Mouse (Mus musculus): Measurements from ENCODE around the gene Fggy.

Fggy gene

DNA sequence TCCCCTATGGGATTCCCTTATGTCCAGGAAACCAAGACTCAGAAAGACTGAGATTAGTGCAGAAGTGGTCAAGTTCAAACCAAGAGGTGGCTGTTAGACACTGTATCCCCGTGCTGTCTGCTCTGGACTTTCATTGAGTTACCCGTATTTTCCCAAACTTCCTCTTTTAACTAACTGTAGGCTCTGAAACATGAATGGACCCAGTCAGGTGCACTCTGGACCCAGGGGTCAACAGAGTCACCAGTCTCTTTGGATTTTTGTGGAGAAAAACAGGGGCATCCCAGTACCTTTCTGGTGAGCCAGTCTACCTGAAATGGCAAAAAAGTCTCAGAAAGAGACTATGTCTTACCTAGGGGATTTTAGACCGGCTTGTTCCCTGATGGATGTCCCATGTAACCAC, 33.6 kb downstream of the Fggy start:
- DNase-seq (ENCODE audit: low read depth, low spot score), result no peak

- DNase-seq (ENCODE audit: low read depth, low spot score), result no peak
Observed at GRCm38 (mm10) chr4:95597208-95597607, 39.9 kb downstream of the Fggy start.

DNA sequence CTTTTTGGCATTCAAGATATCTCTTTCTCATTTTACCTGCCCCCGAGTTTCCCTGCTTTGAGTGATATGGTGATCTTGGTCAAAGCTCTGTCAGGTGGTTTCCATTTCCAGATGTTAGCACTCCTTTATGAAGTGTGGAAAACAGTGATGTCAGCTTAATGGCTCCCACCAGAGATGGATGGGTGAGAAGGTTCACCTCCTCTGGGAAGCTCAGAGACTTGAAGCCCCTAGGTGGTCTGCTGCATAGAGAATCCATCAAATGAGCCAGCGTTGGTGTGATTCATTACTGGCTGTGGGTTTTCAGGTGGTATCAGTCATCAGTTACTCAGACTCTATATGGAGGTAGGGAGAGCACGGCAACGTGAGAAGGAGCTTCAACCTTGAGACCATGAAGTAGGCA, 44.5 kb downstream of the Fggy start:
- DNase-seq (ENCODE audit: low read depth, low spot score), result no peak

GRCm38 (mm10) chr4:95603254-95603653, 45.9 kb downstream of the Fggy start:
- no peak for DNase-seq (ENCODE audit: low read depth, low spot score)

- DNase-seq (ENCODE audit: low read depth, low spot score), result no peak
Observed at GRCm38 (mm10) chr4:95610663-95611062, 53.4 kb downstream of the Fggy start.

- no peak for DNase-seq (ENCODE audit: low read depth, low spot score)
Observed at GRCm38 (mm10) chr4:95611390-95611789, 54.1 kb downstream of the Fggy start.

DNA sequence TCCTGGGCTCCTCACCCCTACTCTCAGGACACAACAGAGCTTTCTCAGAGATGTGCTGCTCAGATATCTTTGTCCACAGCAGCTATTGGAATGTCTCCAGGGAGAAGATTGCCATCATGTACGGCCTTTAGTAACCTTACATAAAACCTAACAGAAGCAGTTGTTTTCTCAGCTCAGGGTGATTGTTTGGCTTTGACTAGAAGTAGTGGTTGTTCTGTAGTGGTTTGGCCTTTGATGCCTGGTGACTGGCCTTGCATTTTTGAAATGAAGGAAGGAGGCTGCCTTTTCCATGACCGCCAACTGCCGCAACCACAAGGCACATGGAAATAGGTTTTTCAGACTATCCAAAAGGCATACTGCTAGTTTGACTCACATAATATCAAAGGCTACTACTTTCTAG, 63.7 kb downstream of the Fggy start:
- no peak for DNase-seq (ENCODE audit: low read depth, low spot score)

DNA sequence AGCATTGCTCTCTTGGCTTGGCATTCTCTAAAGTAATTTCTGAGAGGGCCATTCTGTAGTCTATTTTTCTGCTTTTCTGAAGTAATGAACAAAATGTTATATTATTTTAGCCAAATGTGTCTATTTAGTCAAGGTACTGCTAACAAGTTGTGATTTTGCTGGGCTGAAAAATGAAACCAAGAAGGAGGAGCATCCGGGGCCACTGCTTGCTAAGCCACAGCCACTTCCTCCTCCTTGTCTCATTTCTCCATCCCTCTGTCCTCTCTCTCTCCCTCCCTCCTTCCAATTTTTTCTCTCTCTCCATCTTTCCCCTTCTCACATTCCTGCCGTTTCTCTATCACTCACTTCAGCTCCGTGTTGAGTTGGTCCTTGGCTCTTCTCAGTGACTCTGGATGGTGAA, 67.4 kb downstream of the Fggy start:
- no peak for DNase-seq (ENCODE audit: low read depth, low spot score)

DNA sequence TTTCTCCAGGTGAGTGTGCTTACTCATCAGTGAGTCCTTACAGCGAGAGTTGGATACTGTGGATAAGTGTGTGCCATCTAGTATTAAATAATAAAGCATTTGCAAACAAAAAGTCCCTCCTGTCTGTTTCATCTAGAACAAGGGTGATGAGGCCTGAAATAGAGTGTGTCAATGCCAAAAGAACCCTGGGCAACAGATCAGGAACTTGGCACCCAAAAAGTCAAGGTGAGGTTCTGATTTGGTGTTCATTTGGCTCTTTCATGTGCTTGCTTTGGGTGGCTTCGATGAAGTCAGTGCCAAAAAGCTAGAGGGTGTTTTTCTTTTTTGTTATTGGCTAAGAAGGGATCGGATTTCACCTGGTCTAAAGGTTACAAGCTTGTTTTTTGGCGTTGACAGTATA, 68.3 kb downstream of the Fggy start:
- DNase-seq (ENCODE audit: low read depth, low spot score), result no peak

GRCm38 (mm10) chr4:95626186-95626585, 68.9 kb downstream of the Fggy start:
- no peak for DNase-seq (ENCODE audit: low read depth, low spot score)

GRCm38 (mm10) chr4:95634903-95635302, 77.6 kb downstream of the Fggy start:
- DNase-seq (ENCODE audit: low read depth, low spot score), result no peak

DNA sequence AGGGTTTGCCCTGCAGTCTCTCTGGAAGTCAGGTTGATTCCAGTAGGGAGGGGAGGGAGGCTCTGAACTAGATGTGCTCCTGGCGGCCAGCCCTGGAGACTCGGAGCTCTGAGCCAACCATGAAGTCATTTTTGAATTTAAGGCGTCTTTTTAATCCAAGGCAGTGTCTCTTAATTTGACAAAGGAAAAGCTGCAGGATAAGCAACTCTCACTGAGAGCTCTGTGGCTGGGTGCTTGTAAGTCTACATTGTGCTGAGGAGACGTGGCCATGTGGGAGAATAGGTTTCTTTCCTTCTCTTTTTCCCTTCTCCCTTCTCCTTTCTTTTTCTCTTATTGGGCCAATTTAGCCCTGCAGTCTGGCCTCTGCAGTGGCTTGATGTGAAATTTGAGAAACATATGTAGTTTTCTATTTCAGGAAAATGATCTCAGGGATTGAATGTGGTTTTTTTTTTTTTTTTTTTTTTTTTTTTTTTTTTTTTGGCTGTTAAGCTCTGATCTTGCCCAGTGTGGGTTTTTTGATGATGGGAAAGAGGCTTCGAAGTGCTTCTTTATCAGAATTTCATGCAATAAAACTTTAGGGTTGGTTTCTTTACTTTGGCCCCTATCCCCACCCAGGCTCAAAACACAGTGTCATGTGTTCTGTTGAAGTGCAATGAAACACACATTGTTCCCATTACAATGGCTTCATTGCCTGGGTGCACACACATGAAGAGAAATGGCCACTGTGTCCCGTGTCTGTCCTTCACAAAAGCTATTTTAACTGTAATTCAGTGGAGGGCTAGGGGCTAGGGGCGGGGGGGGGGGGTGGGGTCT, 79.8 kb downstream of the Fggy start:
- DNase-seq (ENCODE audit: low read depth, low spot score), result no peak

DNA sequence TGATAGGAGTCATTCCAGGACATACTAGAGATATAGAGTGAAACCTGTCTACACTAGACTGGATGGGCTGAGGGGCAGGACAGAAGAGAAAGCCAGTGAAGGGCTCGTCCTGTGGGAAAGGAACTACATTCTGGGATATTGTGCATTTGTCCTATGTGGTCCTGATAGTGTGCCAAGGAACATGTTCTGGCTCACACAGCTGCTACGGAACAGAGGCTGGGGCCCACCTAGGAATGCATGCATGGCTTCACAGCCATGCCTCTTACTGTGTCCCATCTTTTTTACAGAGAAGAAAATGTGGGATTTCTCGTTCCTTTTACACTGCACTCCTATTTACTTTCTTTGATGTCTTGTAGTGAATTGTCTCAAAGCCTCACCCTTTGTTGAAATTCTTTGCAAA, 80.8 kb downstream of the Fggy start:
- DNase-seq (ENCODE audit: low read depth, low spot score), result no peak

GRCm38 (mm10) chr4:95640831-95641230, 83.5 kb downstream of the Fggy start:
- no peak for DNase-seq (ENCODE audit: low read depth, low spot score)

GRCm38 (mm10) chr4:95644048-95644447, 86.7 kb downstream of the Fggy start:
- DNase-seq (ENCODE audit: low read depth, low spot score), result no peak

GRCm38 (mm10) chr4:95648801-95649551, 91.7 kb downstream of the Fggy start:
- no peak for DNase-seq (ENCODE audit: low read depth, low spot score)

GRCm38 (mm10) chr4:95649552-95649905, 92.2 kb downstream of the Fggy start:
- no peak for DNase-seq (ENCODE audit: low read depth, low spot score)

GRCm38 (mm10) chr4:95649980-95650379, 92.7 kb downstream of the Fggy start:
- DNase-seq (ENCODE audit: low read depth, low spot score), result no peak

GRCm38 (mm10) chr4:95652044-95652443, 94.7 kb downstream of the Fggy start:
- no peak for DNase-seq (ENCODE audit: low read depth, low spot score)

DNA sequence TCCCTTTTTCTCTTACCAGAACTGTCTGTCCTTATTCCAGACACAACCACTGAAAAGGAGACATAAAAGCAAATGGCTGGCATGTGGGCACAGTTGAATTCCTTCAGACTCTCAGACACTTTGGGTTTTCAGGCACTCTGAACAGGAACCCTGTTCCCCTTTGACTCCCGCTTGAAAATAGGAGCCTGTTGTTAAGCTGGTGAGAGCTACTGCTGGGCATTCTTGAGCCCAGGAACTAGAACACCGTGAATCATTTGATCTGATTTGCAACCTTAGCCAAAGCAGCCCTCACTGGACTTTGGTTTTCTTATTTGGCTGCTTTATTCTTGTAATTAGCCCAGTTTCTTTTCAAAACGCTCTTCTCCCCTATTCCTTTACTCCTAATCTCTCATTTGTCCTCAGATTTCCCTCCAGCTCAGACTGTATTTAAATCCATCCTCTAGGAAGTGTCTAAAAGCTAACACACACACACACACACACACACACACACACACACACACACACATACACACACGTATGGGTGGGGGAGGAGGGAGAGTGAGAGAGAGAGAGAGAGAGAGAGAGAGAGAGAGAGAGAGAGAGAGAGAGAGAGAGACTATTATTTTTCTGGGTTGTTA, 96.1 kb downstream of the Fggy start:
- DNase-seq (ENCODE audit: low read depth, low spot score), result no peak

DNA sequence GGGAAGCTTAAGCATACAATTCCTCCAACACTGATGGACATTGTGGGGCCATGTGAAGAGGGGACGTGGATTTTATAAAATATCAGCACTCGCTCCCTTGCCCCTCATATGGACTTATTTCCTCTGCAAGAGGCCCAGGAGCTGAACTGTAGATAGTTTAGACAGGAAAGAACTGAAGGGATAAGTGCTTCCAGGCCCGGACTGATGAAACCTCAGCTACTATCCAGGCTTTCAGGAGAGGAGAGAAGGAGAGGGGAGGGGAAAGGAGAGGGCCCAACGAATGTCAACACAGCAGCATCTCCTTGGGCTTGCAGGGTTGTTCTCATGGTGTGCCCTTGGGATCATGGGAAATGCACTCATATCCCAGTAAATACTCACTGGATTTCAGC, 96.6 kb downstream of the Fggy start:
- no peak for DNase-seq (ENCODE audit: low read depth, low spot score)

DNA sequence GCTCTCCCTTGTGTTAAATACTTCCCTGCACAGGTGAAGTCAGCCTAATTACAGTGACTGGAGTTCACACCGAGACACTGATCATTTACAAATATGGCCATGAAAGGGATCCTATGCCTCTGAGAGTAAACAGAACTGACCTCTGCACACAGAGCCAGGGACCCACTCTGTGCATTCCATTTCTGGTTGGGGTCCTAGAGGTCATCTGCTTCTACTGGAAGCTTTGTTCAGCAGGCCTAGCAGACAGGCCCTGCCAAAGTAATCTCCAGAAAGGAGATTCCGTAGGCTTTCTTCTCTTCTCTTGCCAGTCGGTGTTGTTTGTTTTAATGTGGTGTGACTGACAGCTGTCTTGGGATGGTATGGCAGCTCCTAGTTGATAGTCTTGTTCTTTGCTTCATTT, 101.7 kb downstream of the Fggy start:
- DNase-seq (ENCODE audit: low read depth, low spot score), result no peak

GRCm38 (mm10) chr4:95663596-95663995, 106.3 kb downstream of the Fggy start:
- no peak for DNase-seq (ENCODE audit: low read depth, low spot score)

All from CD4-positive, CD25-positive, alpha-beta regulatory T cell, adult 2 months (primary cell).